ENCODE assay signal across 18 mouse cellular contexts in the genomic region with DNA sequence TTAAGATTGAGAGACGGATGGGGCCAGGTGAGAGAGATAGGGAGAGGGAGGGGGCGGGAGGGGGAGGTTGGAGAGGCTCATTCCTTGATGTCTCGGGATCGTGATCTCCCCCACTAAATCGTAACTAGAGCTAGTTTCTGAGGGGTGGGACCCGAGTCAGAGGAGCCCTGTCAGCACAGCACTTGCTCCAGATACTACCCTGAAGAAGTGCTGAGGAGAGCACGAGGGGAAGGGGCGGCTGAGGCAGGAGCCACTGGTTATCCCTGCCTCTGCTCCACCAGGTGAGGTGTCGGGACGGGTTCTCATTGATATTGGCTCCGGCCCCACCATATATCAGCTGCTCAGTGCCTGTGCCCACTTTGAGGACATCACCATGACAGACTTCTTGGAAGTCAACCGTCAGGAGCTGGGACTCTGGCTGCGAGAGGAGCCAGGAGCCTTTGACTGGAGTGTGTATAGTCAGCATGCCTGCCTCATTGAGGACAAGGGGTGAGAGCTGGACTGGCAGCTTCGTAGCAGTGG. TPM values are rescaled to one million over a fixed set of nuclear protein-coding genes. Genes with fewer than 3 reads are reported as not detected.
DNase-seq lines count a peak whose midpoint lies in the region; ATAC-seq lines count a peak whose summit lies in the region.
"Had no signal": no experiment of that assay in that cellular context is flagged by ENCODE, and none has a peak within 500 bp of the region (broad histone marks: within the 10 kb centered on the region; RNA-seq: fewer than 3 reads in every experiment).

No protein-coding gene starts in this region.

- 0 out of 2 replicates have a peak, but pooled peaks cover 2% of the 10 kb centered on the region for H3K36me3 ChIP-seq in heart, embryonic 10.5 days
- no peaks in the 10 kb centered on the region for H3K36me3 ChIP-seq in intestine, embryonic 15.5 days
- no peaks in the 10 kb centered on the region for H3K36me3 ChIP-seq in intestine, embryonic 16.5 days (ENCODE audit: control insufficient read depth, insufficient read depth, low read length)
- no peaks in the 10 kb centered on the region for H3K36me3 ChIP-seq in limb, embryonic 10.5 days
- H3K36me3 ChIP-seq: kidney, embryonic 15.5 days; lung, embryonic 15.5 days had no signal

- peak overlapping the region; percentile 8; the same call in 1 of the 2 replicates for H3K9ac ChIP-seq in intestine, embryonic 15.5 days
- no peak overlapping the region for H3K9ac ChIP-seq in intestine, embryonic 16.5 days (ENCODE audit: low read depth, low read length)
- H3K9ac ChIP-seq: liver, embryonic 14.5 days; lung, embryonic 15.5 days had no signal

- ATAC-seq in intestine, embryonic 15.5 days = no peak
- ATAC-seq in intestine, embryonic 16.5 days = no peak
- ATAC-seq: intestine, postnatal 0 days; Patski had no signal

- WGBS in heart, embryonic 10.5 days = 44% methylated on average over 14 of the region's 14 CpGs
- 56% methylated on average over 14 of the region's 14 CpGs for WGBS in intestine, embryonic 15.5 days
- WGBS in intestine, embryonic 16.5 days = 55% methylated on average over 14 of the region's 14 CpGs
- 49% methylated on average over 14 of the region's 14 CpGs for WGBS in limb, embryonic 10.5 days

- H3K27ac ChIP-seq in heart, embryonic 10.5 days = peak overlapping the region; percentile 91
- H3K27ac ChIP-seq in intestine, embryonic 15.5 days = no peak overlapping the region
- no peak overlapping the region for H3K27ac ChIP-seq in intestine, embryonic 16.5 days (ENCODE audit: low read length)
- H3K27ac ChIP-seq in limb, embryonic 10.5 days = no peak overlapping the region
- H3K27ac ChIP-seq: heart, adult 2 months; kidney, embryonic 15.5 days; liver, embryonic 14.5 days; lung, embryonic 15.5 days; stomach, postnatal 0 days had no signal

- no peaks in the 10 kb centered on the region for H3K9me3 ChIP-seq in heart, embryonic 10.5 days
- no peaks in the 10 kb centered on the region for H3K9me3 ChIP-seq in intestine, embryonic 15.5 days
- H3K9me3 ChIP-seq in intestine, embryonic 16.5 days (ENCODE audit: control insufficient read depth, low read length) = no peaks in the 10 kb centered on the region
- no peaks in the 10 kb centered on the region for H3K9me3 ChIP-seq in limb, embryonic 10.5 days (replicated peaks)
- H3K9me3 ChIP-seq: kidney, embryonic 15.5 days; lung, embryonic 15.5 days had no signal

- peak overlapping the region; percentile 47 for H3K4me3 ChIP-seq in heart, embryonic 10.5 days
- no peak overlapping the region for H3K4me3 ChIP-seq in intestine, embryonic 15.5 days (replicated peaks)
- no peak overlapping the region for H3K4me3 ChIP-seq in intestine, embryonic 16.5 days (ENCODE audit: low read length)
- H3K4me3 ChIP-seq in limb, embryonic 10.5 days = peak overlapping the region; percentile 15
- H3K4me3 ChIP-seq: heart, adult 2 months; kidney, embryonic 15.5 days; lung, embryonic 15.5 days had no signal

- H3K27me3 ChIP-seq in heart, embryonic 10.5 days (ENCODE audit: insufficient read depth, poor library complexity, severe bottlenecking) = peaks cover 81% of the 10 kb centered on the region
- peaks cover 30% of the 10 kb centered on the region for H3K27me3 ChIP-seq in intestine, embryonic 15.5 days (replicated peaks)
- H3K27me3 ChIP-seq in intestine, embryonic 16.5 days (replicated peaks; ENCODE audit: control insufficient read depth, insufficient read depth, low read length) = peaks cover 17% of the 10 kb centered on the region
- H3K27me3 ChIP-seq in limb, embryonic 10.5 days (ENCODE audit: low read depth, poor library complexity, severe bottlenecking) = peaks cover 92% of the 10 kb centered on the region
- H3K27me3 ChIP-seq: Patski had no signal

- no peak overlapping the region for H3K4me2 ChIP-seq in intestine, embryonic 15.5 days (replicated peaks)
- H3K4me2 ChIP-seq in intestine, embryonic 16.5 days (ENCODE audit: low read depth, low read length) = no peak overlapping the region
- H3K4me2 ChIP-seq: lung, embryonic 15.5 days had no signal

- H3K4me1 ChIP-seq in heart, embryonic 10.5 days = peaks cover 98% of the 10 kb centered on the region
- peaks cover 9% of the 10 kb centered on the region for H3K4me1 ChIP-seq in intestine, embryonic 15.5 days (replicated peaks)
- H3K4me1 ChIP-seq in intestine, embryonic 16.5 days (ENCODE audit: control insufficient read depth, insufficient read depth, low read length) = peaks cover 12% of the 10 kb centered on the region
- H3K4me1 ChIP-seq in limb, embryonic 10.5 days = peaks cover 23% of the 10 kb centered on the region

- no peak for DNase-seq in heart, embryonic 10.5 days (ENCODE audit: low spot score)
- DNase-seq in heart, adult 9 months (ENCODE audit: low spot score in 2 of 2) = no peak
- no peak for DNase-seq in limb, embryonic 10.5 days (ENCODE audit: low spot score)
- peak; percentile 67 for DNase-seq in skeletal muscle tissue, adult 2 months (ENCODE audit: low read depth, low spot score)
- DNase-seq in B cell, adult 2 months = no peak
- DNase-seq: adrenal gland, adult 8-10 months; heart, adult 2 months; right cerebral cortex, postnatal 4 days had no signal

RNA-seq across cellular contexts. Expression of a gene that starts 0.9 kb away (rescaled TPM):
- 5.0 and 5.1 TPM in 2 replicates for polyA plus RNA-seq in heart, embryonic 10.5 days (2016; fragmentation: Nextera tagmentation; extraction: Ambion mirVana)
- 0.19 TPM in 1 of 2 replicates, not detected in the other for polyA plus RNA-seq in intestine, embryonic 15.5 days (2015; fragmentation: Nextera tagmentation; extraction: Ambion mirVana)
- polyA plus RNA-seq in intestine, embryonic 16.5 days (2015; fragmentation: Nextera tagmentation; extraction: Ambion mirVana) = 0.16 TPM in 1 of 2 replicates, not detected in the other
- polyA plus RNA-seq in limb, embryonic 10.5 days (2016; fragmentation: Nextera tagmentation; extraction: Ambion mirVana) = 0.61 TPM in 1 of 2 replicates, not detected in the other
- polyA plus RNA-seq: forebrain, embryonic 11.5 days; intestine, postnatal 0 days; liver, embryonic 14.5 days; Patski; stomach, postnatal 0 days had no signal

RNA-seq across cellular contexts. Expression of a gene that starts 3.5 kb away (rescaled TPM):
- 86.0 and 159 TPM in 2 replicates for polyA plus RNA-seq in heart, embryonic 10.5 days (2016; fragmentation: Nextera tagmentation; extraction: Ambion mirVana)
- 0.25 TPM in 1 of 2 replicates, not detected in the other for polyA plus RNA-seq in intestine, embryonic 15.5 days (2015; fragmentation: Nextera tagmentation; extraction: Ambion mirVana)
- 0.28 TPM in 1 of 2 replicates, not detected in the other for polyA plus RNA-seq in intestine, embryonic 16.5 days (2015; fragmentation: Nextera tagmentation; extraction: Ambion mirVana)
- polyA plus RNA-seq in limb, embryonic 10.5 days (2016; fragmentation: Nextera tagmentation; extraction: Ambion mirVana) = 0.16 and 0.40 TPM in 2 replicates
- polyA plus RNA-seq: forebrain, embryonic 11.5 days; Patski; thymus, postnatal 0 days had no signal

RNA-seq across cellular contexts. Expression of a gene that starts 13.2 kb away (rescaled TPM):
- polyA plus RNA-seq in heart, embryonic 10.5 days (2016; fragmentation: Nextera tagmentation; extraction: Ambion mirVana) = 15.3 and 21.3 TPM in 2 replicates
- polyA plus RNA-seq in intestine, embryonic 15.5 days (2015; fragmentation: Nextera tagmentation; extraction: Ambion mirVana) = 15.5 and 16.7 TPM in 2 replicates
- polyA plus RNA-seq in intestine, embryonic 16.5 days (2015; fragmentation: Nextera tagmentation; extraction: Ambion mirVana) = 19.5 and 20.4 TPM in 2 replicates
- polyA plus RNA-seq in limb, embryonic 10.5 days (2016; fragmentation: Nextera tagmentation; extraction: Ambion mirVana) = 9.7 and 10.5 TPM in 2 replicates

RNA-seq across cellular contexts. Expression of a gene that starts 25.2 kb away (rescaled TPM):
- 47.4 and 70.6 TPM in 2 replicates for polyA plus RNA-seq in heart, embryonic 10.5 days (2016; fragmentation: Nextera tagmentation; extraction: Ambion mirVana)
- 31.9 and 35.1 TPM in 2 replicates for polyA plus RNA-seq in intestine, embryonic 15.5 days (2015; fragmentation: Nextera tagmentation; extraction: Ambion mirVana)
- polyA plus RNA-seq in intestine, embryonic 16.5 days (2015; fragmentation: Nextera tagmentation; extraction: Ambion mirVana) = 33.8 and 37.5 TPM in 2 replicates
- 24.5 and 30.9 TPM in 2 replicates for polyA plus RNA-seq in limb, embryonic 10.5 days (2016; fragmentation: Nextera tagmentation; extraction: Ambion mirVana)

RNA-seq across cellular contexts. Expression of a gene that starts 28.9 kb away (rescaled TPM):
- 51.0 and 53.0 TPM in 2 replicates for polyA plus RNA-seq in heart, embryonic 10.5 days (2016; fragmentation: Nextera tagmentation; extraction: Ambion mirVana)
- polyA plus RNA-seq in intestine, embryonic 15.5 days (2015; fragmentation: Nextera tagmentation; extraction: Ambion mirVana) = 39.4 and 39.7 TPM in 2 replicates
- polyA plus RNA-seq in intestine, embryonic 16.5 days (2015; fragmentation: Nextera tagmentation; extraction: Ambion mirVana) = 44.8 and 44.9 TPM in 2 replicates
- 37.8 and 41.3 TPM in 2 replicates for polyA plus RNA-seq in limb, embryonic 10.5 days (2016; fragmentation: Nextera tagmentation; extraction: Ambion mirVana)

Comparison
In these comparisons a context has a peak if more than half of its experiments do, and no peak if none do; other contexts are left out.
1. H3K4me3 ChIP-seq: peak in heart, embryonic 10.5 days (single experiment) and limb, embryonic 10.5 days (single experiment); none in intestine, embryonic 15.5 days (single experiment) and intestine, embryonic 16.5 days (single experiment).
2. RNA of a gene that starts 3.5 kb away (polyA plus RNA-seq): 86.0 to 159 TPM in heart, embryonic 10.5 days; 0.16 to 0.40 TPM in limb, embryonic 10.5 days, 0.28 TPM in intestine, embryonic 16.5 days and 0.25 TPM in intestine, embryonic 15.5 days; every median in the first group is over 10 times any median in the second.